Mouse (Mus musculus) adrenal gland, postnatal 10 days (tissue): Measurements from ENCODE around the gene Tnk1. TPM values are rescaled to one million over a fixed set of nuclear protein-coding genes. Genes with fewer than 3 reads are reported as not detected.
"Not testable (repeated sequence)": the region's sequence is repeated elsewhere in the genome, so short reads cannot be mapped to it uniquely, and the experiment has no call there.

Source experiments
- DNase-seq: peaks from one replicate; pipeline ENCODE4 v3.0.0; 2021; ENCODE audit warnings: mixed read lengths
- total RNA-seq, 2 experiments: library from RNA; stranded (reverse); gene quantifications; 2 replicates each; pipeline ENCODE4 v1.2.3; 2021

Gene Tnk1
- total RNA-seq, 2 experiments from 2014 or later = 0.12 to 0.24 TPM

DNA sequence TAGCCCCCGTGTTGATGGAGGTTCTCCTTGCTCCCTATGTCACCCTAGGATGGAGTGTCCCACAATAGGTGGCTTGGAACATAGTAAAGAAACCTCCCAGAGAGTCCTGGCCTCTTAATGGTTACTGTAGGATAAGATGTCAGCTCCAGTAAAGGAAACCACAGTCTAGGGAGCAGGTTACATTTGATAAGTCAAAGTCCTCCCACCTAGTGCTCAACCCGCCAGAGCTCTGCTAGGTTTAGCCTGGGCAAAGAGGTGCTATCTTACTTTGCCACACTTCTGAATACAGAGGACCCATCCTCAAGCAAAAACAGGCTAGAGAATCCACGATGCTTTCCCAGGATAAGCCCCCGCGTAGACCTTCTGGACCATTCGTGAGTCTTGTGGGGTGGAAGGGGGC lies 20.4 kb upstream of the Tnk1 start:
- no peak for DNase-seq

DNA sequence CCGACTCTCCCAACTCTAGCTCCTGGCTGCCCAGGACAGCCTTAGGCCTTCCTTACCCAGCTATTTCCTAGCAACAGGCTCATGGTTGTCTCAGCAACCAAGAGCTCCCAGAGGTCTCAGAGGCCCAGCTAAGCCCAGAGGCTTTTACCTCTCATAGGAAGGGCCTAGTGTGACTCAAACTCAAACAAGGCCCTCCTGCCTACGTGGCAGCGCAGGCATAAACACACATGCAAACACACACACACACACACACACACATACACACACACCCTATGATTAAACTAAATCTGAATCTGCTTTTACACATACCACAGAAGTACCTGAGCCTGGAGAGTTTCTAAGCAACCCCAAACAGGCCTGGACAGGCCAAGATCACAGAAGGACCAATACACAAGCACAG lies 19.9 kb upstream of the Tnk1 start:
- no peak for DNase-seq

DNA sequence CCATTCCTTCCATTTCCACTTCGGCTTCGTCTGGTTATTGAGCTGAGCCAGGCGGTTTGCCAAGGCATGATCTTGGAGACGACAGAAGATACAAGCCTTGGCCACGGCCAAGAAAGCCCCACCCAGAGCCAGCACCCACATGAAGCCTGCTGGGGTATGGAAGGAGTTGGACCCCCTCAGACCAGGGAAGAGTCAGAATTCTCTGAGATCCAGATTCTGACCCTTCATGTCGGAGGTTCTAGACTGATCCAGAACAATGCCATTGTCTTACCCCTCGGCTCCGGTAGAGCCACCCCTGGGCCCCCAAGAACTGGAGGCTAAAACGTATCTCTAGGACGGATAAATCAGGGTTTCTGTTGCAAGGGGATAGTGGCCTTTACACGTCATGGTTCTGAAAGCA lies 19.3 kb upstream of the Tnk1 start, which contains the start of gene Tmem95:
Gene Tmem95, minus strand, starts transcription at position 141 of the 400 bp plus-strand sequence.
- no peak for DNase-seq

DNA sequence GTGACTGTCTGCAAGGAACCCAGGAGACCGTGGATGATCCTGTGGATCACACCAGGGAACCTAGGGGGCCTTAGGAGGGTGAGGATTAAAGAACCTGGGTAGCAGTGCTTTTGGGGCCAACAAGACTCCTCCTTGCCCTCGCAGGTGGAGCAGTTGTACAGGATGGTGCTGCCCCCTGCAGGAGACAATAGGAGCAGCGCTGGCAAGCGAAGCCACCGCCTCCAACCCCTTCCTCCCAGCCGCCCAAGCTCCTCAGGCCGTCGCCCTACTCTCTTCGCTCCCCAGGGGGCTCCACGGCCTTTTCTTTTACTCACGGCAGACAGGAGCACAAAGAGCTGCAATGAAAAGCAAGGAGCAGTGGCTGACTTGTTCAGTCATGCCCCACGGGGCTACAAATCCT lies 18.3 kb upstream of the Tnk1 start:
- peak; percentile 90 for DNase-seq

DNA sequence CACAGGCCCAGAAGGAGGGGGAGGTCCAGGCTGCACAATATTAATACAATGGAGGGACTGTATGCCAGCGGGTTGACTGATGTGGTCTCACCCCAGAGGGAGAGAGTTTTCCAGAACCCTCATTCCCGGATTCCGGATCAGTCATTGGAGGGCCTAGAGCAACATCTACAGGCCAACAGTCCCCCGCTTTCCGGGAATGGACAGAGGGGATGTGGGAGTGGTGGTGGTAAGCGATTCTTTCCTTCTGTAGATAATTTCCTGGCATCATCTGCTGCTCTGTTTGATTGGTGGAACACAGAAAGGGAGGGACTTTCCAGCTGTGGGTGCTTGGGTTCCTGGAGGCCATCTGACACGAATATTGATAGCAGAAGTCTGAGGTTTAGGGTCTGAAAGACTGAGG lies 17.7 kb upstream of the Tnk1 start:
- no peak for DNase-seq

DNA sequence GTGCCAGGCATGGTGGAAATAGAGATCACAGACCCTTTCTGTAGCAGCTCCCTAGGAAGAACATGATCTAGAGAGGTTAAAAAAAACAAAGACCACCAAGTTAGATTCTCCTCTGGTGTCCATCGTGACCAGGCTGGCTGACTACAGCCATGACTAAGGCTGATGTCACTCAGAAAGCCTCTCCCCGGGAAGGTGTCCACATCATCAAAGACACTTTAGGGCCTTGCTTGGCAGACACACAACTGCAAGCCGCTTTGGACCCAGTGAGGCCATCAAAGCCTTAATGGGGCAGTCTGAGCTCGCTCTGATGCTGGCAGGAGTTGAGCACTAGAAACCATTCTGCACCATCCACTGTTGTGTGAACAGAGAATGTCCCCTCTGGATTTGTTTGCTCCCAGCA lies 13.9 kb upstream of the Tnk1 start:
- no peak for DNase-seq

DNA sequence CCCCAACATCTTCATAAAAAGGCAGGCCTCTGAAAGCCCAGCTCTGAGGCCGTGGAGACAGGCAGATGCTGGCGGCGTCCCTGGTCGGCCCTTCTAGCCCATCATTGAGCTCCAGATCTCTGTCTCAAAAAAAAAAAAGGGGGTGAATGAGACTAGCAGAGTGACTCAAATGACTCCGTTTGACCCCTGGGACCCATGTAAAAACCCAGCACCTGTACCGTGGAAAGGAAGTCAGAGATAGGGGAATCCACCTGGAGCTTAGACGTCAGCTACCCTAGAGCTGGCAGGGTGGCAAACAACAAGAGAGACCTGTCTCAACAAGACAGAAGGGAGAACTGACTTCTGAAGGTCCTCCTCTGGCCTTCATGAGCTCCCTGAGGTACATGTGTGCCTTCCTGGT lies 13.3 kb upstream of the Tnk1 start:
- no peak for DNase-seq

DNA sequence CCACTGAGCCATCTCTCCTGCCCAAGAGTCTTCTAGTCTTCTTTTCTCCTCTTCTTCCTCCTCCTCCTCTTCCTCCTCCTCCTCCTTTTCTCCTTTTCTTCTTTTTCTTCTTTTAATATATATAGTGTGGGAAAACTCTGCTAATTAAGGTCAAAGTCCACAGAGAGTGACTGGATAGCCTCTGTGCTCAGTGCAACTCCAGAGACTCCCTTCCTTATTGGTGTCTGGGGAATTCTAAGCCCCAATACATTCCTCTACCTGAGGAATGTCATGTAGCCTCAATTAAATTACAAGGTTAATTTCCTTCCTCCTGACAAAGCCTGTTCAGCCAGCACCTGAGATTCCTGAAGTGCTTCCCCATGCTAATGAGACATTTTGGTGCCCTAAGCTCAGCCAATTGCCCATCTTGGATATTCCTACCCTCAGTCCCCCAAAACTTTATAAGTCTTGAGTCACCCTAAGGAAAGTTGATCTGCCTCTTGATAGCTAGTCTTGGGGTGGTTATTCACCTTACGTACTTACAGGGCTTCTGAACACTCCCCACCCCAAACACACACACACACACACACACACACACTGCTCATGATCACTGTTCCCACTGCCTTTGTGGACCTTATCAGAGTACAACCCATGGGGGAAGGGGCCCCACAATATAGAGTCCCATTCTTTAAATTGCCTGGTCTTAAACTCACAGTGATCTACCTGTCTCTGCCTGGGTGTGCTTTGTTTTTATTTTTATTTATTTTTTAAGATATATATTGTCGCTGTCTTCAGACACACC lies 11.9 kb upstream of the Tnk1 start:
- no peak for DNase-seq

DNA sequence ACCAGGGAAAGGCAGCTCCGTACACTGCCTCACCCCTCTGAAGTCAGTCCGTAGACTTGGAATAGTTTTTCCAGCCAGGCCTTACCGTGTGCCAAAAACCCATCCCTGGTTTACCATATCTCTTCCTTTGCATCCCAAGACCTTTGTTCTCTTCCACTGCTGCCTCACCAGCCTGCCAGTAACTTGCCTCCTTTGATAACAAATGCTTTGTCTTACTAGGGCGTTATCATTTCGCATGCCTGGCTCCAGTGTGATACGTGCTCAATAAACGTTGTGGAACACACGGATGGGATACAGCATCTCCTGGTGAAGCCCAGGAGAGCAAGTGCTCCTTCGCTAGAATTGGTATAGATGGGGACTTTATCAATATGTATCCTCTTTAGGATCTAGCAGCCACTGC lies 8.8 kb upstream of the Tnk1 start:
- DNase-seq = no peak

DNA sequence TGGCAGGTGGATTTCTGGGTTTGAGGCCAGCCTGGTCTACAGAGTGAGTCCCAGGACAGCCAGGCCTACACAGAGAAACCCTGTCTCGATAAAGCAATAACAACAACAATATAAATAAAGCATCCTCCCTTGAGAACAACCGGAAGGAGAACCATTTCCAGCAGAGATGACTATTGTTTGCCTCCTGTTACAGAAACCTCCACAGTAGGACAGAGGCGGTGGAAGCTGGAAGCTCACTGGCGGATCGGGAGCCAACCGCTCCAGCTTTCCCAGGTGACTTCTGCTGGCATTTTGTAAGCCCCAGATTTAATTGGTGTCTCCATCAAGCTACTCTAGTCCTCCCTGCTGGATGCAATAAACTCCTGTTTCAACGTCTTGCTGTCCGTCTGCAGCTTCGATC lies 7.0 kb upstream of the Tnk1 start:
- no peak for DNase-seq

DNA sequence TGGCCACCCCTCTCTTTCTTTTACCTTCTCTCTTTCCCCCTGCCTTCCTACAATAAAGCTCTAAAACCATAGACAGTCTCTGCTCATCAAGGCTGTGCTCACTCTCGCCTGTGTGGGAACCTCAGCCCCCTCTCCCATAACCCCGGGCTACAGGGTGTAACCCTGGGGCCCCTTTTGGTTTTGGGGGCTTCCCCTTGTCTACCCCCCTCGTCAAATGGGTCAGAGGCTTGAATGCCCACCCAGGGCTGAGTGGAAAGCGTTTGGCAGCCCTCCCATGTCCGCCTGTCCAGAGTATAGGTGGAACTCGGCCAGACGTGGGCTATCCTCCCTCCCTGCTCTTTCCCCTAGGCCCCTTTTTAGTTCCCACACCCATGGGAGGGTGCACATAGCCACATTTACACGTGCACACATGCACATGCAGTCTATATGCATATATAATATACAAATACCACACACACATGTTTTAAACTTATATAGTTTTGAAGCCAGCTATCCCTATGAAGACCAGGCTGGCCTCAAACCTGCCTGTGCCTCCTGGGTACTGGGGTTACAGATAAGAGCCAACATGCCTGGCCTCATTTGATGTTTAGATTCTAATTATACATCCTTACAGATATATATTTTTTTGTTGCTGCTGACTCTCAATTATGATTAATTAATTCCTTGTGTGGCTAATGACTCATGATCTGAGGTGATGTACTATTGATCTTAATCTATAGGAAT lies 5.8 kb upstream of the Tnk1 start:
- DNase-seq = no peak

DNA sequence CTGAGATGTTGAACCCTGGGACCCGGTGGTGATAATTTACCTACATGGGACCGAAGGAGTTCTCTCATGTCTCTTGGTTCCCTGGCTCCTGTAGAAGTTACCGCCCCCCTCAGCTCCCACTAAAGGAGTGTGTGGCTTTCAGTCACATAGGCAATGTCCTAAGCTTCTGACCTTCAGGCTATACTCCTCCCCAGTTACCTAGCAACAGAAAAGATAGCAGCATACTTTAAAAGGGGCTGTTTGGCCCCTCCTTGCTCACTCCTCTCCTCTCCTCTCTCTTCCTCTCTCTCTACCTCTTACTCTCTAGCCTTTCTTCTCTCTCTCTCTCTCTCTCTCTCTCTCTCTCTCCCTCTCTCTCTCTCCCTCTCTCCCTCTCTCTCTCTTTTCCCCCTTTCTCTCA lies 5.2 kb upstream of the Tnk1 start:
- DNase-seq = not testable (repeated sequence)

DNA sequence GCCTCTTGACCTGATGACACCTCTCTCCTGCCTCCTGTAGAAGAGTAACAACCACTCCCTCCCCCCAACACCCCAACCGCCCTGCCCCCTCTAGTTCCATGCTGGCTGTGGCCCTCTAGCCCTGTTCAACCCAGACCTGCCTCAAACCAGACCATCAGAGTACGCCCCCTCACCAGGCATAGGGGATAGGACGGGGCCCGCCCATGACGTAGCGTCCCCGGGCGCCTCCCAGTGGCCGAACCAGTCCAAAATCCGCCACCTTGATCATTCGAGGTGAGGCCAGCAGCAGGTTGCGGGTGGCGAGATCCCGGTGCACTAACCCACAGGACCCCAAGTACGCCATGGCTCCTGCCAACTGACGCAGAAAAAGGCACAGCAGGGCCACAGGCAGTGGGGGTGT lies 3.2 kb downstream of the Tnk1 start:
- DNase-seq = peak; percentile 69

DNA sequence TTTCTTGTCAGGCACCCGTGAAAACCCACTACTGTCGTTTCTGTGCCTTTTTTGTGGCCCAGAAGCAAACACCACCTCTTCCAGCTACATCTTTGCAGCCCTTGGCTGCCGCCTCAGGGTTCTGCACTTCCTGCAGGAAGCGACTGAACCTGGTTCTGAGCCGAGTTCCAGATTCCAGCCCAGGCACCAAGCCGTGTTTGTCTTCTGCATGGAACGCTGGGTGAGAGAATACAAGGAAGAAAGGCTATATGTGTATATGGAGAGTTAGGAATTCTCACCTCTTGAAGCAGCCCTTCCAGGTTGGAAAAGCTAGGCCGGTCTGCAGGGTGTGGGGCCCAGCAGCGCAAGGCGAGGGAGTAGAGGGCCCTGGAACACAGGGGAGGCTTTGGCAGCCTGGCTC lies 3.9 kb downstream of the Tnk1 start:
- no peak for DNase-seq

DNA sequence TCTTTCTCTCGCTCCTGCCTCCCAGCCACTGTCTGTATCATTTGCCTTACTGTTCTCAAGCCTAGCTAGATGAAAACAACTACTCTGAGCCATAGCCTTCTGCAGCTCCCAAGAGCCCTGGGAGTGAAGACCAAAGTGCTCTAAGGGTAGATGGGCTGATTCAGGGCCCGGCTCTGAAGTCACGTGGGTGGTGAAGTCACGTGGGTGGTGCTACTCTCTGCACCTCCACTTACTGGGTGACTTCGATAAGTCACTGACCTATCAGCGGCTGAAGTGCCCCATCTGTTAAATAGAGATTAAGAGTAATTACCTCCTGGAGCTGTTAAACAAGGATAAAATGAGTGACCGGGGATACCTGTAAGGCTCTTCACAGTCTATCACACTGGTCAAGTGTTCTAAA lies 4.5 kb downstream of the Tnk1 start:
- no peak for DNase-seq

DNA sequence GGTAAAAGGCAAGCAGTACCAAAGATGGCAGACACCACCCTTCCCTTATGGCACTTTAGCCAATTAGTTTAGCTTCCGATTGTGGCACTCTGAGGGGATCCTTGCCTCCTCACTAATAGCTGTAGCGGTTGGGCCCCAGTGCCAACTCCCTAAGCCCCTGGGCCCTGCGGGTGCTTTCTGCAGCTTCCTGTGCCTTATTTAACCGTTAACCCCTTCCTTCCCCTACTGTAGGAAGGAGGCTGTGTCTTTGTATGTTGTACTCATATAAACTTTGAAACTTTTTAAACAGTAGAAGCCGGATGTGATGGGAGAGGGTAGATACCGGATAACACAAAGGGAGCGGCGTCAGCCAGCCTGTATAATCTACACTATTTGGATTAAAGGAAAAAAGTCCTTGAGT lies 7.8 kb downstream of the Tnk1 start:
- no peak for DNase-seq

DNA sequence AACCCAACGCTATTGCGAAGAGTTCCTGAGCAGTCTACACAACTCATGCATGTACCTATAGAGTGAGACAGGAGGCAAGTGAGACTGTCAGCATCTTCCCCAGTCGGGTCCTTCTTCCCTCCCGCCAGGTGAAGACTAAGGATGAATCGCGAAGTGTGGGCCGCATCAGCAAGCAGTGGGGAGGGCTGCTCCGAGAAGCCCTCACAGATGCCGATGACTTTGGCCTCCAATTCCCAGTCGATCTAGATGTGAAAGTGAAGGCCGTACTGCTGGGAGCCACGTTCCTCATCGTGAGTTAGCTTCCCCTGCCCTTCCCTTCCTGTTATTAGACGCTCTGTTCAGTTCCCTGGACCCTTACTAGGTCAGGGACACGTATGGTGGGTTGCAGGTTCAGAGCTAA lies 8.6 kb downstream of the Tnk1 start:
- no peak for DNase-seq

DNA sequence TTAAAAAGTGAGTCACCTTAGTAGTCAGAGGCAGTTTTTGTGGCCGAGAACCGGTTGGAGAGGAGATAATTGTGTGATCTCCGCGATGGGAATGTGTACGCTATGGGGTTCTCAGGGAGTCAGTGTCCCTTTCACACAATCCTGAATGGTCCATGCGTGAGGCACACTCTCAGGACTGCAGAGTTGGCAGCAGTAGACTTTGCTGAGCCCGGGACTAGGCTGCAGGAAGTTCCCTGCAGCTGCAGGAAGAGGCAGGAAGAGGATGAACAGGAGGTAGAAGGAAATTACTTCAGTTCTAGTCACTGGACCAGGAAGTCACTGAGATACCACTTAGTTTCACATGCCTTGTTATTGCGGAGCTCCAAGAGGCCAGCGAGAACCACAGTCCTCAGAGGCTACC lies 9.4 kb downstream of the Tnk1 start:
- DNase-seq = no peak

DNA sequence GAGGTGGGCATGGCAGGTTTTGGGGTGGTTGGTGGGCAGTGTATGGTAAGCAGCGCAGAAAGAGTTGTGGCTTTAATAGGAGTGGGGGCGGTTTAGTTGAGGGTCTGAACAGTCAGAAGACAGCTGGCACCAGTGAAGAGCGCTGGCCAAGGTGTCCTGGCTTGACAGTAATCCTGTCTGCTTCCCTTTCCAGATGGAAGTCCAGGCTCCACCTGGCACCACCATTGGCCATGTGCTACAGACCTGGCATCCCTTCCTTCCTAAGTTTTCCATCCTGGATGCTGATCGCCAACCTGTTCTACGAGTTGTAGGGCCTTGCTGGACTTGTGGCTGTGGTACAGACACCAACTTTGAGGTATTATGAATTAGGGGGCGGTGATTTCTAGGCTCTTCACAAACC lies 10.5 kb downstream of the Tnk1 start:
- no peak for DNase-seq

DNA sequence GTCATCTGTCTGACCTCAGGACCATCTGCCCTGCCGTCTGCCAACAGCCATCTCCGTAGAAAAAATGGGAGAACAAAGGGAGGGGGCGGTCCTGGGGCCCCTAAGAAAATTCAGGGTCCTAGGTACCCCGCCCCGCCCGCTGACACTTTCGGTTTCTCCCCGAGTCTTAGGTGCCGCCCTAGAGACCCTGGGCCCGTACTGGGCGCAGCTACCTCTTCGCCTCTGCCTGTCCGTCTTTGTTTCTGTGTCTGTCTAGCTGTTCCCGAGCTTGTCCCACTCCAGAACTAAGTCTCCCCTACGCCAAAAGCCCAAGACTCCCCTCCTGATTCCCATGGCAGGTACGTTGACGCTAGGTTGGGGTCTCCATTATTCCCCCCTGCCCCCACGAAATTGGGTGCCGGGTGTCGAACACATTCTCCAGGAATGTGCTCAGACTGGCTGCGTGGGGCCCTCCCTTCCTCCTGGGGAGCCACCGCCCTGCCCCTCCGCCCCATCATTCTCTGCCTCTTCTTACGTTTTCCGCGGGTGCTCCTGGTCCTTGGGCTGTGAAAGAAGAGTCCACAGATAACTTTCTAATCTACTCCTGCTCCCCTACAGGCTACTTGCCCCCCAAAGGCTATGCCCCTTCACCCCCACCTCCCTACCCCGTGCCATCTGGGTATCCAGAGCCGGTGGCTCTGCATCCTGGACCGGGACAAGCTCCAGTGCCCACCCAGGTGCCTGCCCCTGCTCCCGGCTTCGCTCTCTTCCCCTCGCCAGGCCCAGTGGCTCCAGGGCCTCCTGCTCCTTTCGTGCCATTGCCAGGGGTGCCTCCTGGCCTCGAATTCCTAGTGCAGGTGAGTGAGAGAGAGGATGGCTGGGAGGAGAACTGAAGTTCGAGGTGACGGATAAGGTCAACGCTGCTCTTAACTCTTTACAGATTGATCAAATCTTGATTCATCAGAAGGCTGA lies 11.5 kb downstream of the Tnk1 start:
- DNase-seq = peak; percentile 48

DNA sequence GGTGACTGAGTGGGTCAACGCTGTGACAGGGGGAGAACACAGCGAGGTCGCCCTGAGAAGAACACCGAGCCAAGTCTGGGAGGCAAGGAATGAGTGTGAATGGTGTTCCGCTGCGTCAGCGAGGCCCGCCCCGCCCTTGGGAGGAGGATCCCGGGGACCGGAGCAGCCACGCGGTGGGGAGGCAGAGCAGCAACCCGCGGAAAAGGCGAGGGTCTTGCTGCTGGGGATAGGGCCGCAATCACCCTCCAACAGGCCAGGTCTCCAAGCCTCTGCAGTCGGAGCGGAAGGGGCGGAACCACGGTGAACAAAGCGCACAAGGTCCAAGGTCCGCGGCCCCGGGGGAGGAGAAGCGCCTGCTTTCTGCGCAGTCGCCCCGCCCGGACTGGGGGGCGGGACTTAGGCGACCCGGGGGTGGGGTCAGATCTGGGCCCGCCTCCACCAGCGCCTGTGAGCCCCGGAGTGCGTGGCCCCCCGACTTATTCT lies 12.3 kb downstream of the Tnk1 start, which contains the start of gene Plscr3:
Gene Plscr3, plus strand, starts transcription at position 179 of the 483 bp plus-strand sequence.
- peak; percentile 97 for DNase-seq

DNA sequence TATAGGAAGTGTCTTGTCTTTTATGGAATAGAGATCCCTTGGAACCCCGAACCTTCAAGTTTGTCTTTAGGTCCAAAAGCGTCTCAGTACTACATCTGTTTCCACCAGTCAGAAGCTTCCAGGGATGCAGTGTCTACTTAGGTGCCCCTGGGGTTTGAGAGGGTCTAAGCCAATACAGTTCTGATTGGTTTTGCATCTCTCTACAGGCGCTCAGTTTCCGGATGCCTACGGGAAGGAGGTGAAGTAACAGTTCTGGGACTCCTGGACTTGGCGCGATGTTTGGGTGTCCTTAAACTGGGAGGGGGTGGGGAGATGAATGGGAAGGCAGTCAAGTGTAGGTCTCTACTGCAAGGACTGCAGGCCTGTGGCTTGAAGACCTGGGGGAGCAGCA lies 19.8 kb downstream of the Tnk1 start:
- DNase-seq = no peak
